Mouse (Mus musculus) gastrocnemius, postnatal 36 days (tissue): ENCODE measurements around the gene Myo3b. TPM values are rescaled to one million over a fixed set of nuclear protein-coding genes. Genes with fewer than 3 reads are reported as not detected.

Experiments used
- DNase-seq, 2 experiments: peaks; one replicate each; pipeline ENCODE4 v3.0.0; 2022
- intact Hi-C: fragments of 180-260 bp; cut with DNase I; formaldehyde crosslinking; loops from one replicate; pipeline ENCODE4 v1.15.1; 2025
- total RNA-seq, 2 experiments: library from RNA; stranded (reverse); gene quantifications; 2 replicates each; pipeline ENCODE4 v1.2.3; 2021

Gene Myo3b
- total RNA-seq, 2 experiments from 2014 or later: not detected

- intact Hi-C loops: loop anchor here (5.0 kb wide), 1 partner anchor 431 kb away; no protein-coding TSS in a partner anchor
- DNase-seq: peak; percentile 19 to 39
These were observed 87.9 kb downstream of the Myo3b start for GRCm38 (mm10) chr2:70126783-70127182.

DNA sequence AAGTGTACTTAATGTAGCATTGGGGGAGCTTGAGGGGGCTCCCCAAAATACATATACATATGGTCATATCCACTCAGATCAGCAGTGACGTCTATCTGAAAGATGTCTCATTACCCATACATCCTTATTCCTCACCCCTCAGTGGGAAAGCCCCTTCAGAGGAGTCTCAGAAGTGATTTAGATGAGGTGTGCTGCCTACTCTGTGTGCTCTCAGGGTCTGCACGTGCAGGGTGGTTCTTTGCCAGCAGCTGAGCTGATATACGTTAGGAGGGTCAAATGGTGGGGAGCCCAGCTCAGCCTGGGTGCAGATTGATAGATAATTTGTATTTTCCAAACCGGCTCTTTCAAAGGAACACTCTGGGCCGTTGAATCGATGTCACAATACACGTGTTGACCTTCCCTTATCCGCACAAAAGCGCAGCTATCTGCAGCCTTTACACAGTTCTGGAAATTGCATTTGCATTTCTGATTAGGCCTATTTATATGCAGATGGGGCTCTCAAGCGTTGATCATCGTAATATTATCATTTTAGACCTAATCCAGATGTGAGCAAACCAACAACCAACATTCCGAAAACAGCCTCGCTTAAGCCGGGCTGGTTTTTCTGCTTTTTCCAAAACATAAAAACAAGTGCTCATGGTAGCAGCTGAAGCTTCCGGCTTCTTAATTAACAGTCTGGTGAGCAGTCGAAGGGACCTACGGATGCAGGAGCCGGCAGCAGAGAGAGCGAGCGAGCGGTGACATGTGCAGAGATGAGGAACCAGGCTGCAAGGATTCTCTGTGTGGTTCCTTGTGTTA lies 88.6 kb downstream of the Myo3b start:
- DNase-seq: no peak
- intact Hi-C loops: loop anchor here (5.0 kb wide), 1 partner anchor 430 kb away; no protein-coding TSS in a partner anchor

DNA sequence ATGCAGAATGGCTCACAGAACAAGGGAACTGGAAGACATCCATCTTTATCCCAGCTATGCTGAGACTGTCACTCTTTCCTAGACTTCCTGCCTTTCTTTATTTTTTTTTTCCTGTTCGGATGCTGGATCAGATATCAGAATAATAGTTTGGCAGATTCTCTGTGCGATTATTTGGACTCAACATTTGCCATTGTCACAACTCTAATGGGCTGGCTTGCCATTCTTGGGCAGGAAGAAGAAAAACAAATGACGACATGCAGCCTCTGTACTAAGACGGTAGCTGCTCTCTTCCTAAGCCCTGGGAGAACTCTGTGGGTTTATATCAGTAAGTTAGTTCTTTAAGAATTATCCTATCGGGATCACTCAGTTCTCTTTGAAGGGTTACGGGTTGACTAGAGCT lies 89.7 kb downstream of the Myo3b start:
- intact Hi-C loops: loop anchor here (5.0 kb wide), 1 partner anchor 429 kb away; no protein-coding TSS in a partner anchor
- no peak for DNase-seq

DNA sequence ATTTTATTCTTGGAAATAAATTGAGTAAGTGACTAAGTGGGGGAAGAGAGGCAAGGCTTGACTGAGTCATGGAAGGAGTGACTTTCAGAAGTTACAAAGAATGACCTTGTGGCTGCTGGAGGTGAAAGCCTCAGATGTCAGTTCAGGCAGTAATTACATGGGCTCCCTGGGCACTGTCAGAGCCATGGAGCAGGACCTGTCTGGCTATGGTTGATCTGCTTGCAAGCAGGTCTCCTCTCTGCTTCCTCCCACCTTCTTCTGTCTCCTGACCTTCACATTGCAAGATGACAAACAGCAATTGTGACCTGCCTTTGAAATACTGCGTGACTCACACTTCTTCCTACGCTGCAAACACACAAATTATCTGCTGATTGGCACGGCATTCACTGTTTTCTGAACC lies 90.6 kb downstream of the Myo3b start:
- intact Hi-C loops: loop anchor here (5.0 kb wide), 1 partner anchor 428 kb away; no protein-coding TSS in a partner anchor

GRCm38 (mm10) chr2:70133281-70133680 lies 94.4 kb downstream of the Myo3b start:
- intact Hi-C loops: no loop called here

More for the DNA sequence above, 90.6 kb downstream of the Myo3b start:
- no peak for DNase-seq

GRCm38 (mm10) chr2:70137226-70137998 lies 98.5 kb downstream of the Myo3b start:
- intact Hi-C loops: no loop called here
- DNase-seq: no peak

More at GRCm38 (mm10) chr2:70133281-70133680, 94.4 kb downstream of the Myo3b start:
- no peak for DNase-seq

- no peak for DNase-seq
- intact Hi-C loops: no loop called here
These were observed 104.7 kb downstream of the Myo3b start for GRCm38 (mm10) chr2:70143543-70144188.

- intact Hi-C loops: no loop called here
These were observed 108.2 kb downstream of the Myo3b start for GRCm38 (mm10) chr2:70146993-70147581.

GRCm38 (mm10) chr2:70148821-70149510 lies 110.0 kb downstream of the Myo3b start:
- intact Hi-C loops: no loop called here
- DNase-seq: no peak

More at GRCm38 (mm10) chr2:70146993-70147581, 108.2 kb downstream of the Myo3b start:
- no peak for DNase-seq

DNA sequence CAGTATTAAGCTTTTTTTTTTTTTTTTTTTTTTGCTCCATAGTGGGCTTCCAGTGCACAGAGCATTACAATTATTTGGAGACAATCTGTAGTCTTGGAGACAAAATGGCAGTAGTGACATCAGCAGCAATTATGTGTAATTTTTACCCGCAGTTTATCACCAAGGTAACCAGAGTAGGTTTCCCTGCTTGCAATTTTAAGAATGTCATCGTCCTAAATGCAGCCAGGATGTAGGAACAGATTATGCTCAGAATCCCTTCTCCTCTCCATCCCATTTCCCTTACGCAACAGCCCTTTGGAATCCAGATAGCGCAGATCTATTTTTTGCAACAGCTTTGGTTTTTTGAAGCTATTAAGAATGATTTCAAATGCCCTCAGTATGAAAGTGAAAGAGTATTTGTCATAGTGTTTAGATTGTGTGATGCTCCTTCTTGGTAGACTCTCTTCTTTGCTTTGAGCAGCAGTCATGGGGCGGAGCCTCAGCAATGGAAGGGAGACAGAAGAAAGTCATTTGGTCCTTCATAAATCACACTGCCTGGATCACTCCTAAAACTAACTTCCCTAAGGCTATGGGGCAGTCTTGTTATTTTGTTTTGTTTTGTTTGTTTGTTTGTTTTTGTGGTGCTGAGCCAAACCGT lies 111.6 kb downstream of the Myo3b start:
- DNase-seq: no peak
- intact Hi-C loops: no loop called here

DNA sequence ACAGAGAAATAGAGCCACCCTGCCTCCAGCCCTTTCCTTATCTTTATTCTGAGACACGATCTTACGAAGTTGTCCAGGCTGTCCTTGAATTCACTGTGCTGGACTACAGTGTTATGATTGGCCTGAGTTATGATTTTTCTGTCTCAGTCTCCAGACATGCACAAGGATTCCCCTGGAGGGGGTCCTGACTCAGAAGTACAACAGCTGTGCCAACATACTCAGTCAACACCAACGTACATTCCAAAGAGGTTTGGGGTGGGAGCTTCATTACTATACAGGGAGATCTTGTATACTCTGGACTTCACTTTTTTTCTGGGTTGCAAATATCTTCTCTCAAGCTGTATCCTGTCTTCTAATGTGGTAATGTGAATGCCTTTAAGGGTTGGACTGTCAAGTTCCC lies 113.0 kb downstream of the Myo3b start:
- intact Hi-C loops: no loop called here

DNA sequence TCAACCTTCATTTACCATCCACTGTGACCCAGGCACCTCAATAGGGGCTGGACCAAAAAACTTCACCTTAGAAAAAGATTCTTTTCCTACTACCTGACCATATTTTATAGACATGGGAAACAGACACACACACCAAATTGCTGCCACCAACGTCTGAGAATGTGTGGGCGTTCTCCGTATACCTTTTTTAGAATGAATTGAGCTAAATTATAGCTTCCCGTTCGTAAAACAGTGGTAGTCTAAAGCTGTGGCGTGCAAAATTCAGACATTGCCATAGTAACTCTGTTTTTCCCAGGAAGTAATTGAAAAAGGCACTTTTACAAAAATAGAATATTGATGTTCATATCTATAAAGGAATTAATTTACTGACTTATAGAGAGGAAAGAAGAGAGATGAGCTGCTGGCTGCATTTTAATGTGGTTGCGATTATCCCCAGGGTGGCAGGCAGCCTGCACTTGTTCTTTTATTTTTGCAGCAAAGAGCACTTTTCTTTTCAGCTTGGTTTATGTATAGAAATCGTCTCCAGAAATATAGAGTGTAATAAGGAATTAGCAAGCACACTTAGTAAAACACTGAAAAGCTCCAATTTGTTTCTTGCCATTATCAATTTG lies 116.4 kb downstream of the Myo3b start:
- no peak for DNase-seq
- intact Hi-C loops: no loop called here

More for the DNA sequence above, 113.0 kb downstream of the Myo3b start:
- no peak for DNase-seq

DNA sequence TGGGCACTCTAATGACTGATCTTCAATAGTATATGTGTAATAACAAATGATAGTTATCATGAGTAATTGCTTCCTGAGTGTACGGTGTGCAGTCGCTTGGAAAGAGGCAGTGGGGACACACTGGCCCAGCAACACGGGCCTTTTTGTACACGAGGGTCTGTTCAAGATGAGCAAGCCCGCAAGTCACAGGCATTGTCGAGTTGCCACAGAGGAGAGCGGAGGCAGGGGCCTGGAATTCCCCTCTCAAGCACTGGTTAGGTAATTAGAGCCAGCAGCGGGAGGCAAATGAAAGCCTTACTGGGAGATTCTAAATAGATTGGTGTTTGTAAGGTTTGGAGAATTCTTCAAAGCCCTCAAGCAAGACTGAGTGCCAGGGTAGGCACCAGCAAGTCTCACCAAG lies 120.6 kb downstream of the Myo3b start:
- intact Hi-C loops: no loop called here
- DNase-seq: no peak

GRCm38 (mm10) chr2:70166231-70166630 lies 127.3 kb downstream of the Myo3b start:
- intact Hi-C loops: no loop called here
- no peak for DNase-seq

- no peak for DNase-seq
- intact Hi-C loops: no loop called here
These were observed 129.3 kb downstream of the Myo3b start for GRCm38 (mm10) chr2:70167944-70168935.

- intact Hi-C loops: no loop called here
- no peak for DNase-seq
These were observed 131.5 kb downstream of the Myo3b start for GRCm38 (mm10) chr2:70170469-70170868.

GRCm38 (mm10) chr2:70176823-70177708 lies 138.1 kb downstream of the Myo3b start:
- intact Hi-C loops: no loop called here

More at GRCm38 (mm10) chr2:70176823-70177708, 138.1 kb downstream of the Myo3b start:
- no peak for DNase-seq
